Mouse (Mus musculus): ENCODE measurements at regions not wholly inside any gene's neighbourhood (a gene's known extent, or its start where the extent isn't known, plus 50 kb on each side); places are given as distances from the start of the nearest gene placed in this dataset.

DNA sequence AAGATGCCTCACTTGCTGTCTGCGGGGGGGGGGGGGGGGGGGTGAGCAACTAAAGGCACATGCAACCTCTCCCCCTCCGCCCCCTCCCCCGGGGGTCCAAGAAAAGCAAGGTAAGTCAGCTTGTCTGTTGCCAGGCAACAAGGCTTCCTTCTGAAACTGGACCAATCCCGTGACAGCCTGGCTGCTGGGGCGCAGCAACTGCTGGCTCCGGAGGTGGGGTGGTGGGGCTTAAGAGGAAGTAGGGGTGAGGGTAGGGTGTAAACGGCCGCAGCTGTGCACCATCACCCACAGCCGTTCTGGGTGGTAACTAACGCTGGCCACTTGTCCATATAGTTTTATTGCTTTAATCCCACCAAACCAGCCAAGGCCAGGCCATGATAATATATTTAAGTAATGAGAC is 92.2 kb upstream of the Rbm19 start:
- DNase-seq (ENCODE audit: low spot score in 2 of 2): peak in 1 of 2 experiments; percentile 5

DNA sequence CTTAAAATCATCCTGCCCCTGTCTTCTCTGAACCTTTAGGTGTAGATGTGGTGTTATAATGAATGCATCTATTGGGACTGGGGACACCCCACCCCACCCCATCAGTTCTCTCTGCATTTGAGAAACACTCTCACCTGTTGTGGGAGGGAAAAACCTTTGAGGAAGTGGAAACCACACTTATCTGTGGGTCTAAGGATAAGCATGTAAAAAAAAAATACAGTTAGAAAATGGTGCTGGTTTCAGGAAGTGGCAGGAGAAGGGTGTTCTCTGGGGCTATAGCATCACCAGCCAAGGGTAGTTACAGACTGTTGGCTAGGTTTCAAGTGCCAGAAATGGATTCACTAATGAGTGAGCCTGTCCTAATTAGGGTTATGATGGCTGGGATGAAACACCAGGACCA is 91.1 kb upstream of the Rbm19 start:
- no peak for DNase-seq (ENCODE audit: low spot score in 2 of 2)

DNA sequence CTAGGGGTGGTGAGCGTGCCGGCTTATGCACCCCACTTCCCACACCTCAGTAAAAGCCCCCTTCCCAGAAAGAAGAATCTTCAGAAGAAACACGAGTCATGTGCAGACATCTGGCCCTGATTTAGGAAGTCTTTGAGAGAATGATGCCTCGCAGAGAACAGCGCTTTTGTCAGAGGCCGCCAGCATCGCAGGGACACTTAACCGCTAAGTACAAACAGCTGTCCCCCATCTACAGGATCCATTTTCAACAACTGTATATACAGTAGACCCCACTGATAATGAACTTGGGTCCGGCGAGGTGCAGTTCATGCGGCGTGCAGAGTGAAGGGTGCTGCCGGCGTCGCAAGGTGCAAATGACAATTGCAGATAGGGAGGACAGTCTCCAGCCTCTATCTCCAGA is 85.4 kb upstream of the Rbm19 start:
- DNase-seq (ENCODE audit: low spot score in 2 of 2): no peak

DNA sequence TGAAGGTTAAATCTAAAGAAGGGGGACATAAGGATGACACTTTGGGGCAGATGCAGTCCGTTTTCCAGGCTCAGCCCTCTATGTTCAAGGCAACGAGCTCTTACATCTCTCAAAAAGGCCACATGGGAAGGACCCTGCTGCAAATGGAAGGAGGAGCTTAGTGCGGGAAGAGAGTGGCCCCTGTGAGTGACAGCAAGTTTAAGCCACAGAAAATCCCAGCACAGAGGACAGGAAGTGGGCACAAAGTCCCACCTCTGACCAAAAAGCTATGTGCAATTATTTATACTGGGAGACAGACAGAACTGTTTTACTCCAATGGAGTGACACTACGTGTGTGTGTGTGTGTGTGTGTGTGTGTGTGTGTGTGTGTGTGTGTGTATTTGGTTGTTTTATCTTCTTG is 84.7 kb upstream of the Rbm19 start:
- DNase-seq (ENCODE audit: low spot score in 2 of 2): no peak

DNA sequence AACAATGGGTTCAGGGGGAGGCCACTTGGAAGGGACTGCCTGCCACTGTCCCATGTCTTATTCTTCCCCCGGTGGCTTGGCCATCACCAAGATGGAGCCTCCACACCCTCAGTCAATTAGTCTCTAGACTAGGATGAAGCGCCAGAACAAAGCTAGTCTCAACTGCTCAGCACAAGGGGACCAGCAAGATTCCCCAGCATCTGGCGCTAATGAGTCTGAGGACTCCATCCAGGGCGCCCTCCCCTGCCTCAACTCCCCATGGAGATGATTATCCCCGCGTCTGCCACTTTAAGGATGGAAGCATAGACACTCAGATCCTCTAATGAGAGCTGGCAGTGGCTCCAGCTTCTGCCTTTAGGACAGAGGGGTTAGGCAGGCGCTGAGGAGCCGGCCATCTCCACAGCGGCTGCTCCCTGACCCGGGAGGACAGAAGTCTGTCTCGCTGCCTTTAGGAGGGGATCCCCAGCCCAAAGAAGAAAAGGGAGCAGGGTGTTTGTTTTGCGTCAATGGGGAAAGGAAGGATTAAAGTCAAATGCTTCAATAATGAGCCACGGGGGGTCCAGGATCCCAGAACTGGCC is 81.7 kb upstream of the Rbm19 start:
- no peak for DNase-seq (ENCODE audit: low spot score in 2 of 2)

DNA sequence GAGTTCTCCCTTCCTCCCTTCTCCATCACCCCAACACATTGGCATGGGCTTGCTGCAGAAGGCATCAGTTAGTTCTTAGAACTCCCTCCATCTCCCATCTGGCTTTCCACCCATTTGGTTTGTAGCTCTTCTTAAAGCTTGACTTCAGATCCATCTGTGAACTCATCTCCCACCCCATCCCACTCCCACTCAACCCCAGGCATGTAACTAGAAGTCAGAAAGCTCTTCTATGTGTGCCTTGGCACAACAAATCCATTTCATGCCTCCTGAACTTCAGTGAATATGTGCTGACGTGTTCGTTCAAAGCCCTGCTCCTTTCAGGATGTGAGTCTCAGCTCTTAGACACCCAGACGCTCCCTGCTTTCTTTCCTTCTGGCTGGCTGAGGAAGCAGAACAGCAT is 81.0 kb upstream of the Rbm19 start:
- DNase-seq (ENCODE audit: low spot score in 2 of 2): peak in 1 of 2 experiments; percentile 49

DNA sequence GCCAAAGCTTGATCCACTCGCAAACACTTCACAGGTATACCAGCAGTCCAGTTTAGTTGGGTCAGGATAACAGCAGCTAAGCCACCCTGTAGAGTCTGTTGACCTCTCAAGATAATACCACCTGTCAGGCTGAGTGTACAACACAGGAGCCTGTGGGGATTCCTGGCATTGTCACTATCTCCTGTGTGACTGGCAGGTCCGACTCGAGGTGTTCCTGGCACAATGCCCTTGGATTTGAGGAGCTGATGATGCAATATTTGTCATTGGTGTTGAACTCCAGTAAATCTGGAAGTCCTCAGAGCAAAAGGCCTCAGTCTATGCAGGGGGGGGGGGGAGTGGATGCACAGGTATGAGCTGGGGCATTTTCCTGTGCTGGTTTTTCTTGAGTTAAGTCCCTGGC is 78.5 kb upstream of the Rbm19 start:
- DNase-seq (ENCODE audit: low spot score in 2 of 2): no peak

DNA sequence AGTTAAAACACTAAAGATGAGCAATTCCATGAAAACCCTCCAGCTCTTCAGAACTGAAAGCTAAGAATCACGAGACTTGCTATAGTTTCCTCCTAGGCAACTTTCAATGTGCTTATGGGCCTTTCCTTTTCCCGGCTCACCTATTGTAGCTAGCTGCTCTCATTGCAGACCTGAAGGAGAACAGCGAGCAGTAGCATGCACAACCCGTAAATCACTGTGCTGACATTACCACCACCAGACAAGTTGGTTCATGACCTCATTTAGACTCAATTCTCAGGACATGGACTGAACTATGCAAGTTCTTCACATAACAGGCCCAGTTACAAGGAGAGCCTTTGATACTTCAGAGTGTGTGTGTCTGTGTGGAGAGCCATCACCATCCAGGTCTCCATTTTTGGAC is 72.5 kb upstream of the Rbm19 start:
- no peak for DNase-seq (ENCODE audit: low spot score in 2 of 2)

DNA sequence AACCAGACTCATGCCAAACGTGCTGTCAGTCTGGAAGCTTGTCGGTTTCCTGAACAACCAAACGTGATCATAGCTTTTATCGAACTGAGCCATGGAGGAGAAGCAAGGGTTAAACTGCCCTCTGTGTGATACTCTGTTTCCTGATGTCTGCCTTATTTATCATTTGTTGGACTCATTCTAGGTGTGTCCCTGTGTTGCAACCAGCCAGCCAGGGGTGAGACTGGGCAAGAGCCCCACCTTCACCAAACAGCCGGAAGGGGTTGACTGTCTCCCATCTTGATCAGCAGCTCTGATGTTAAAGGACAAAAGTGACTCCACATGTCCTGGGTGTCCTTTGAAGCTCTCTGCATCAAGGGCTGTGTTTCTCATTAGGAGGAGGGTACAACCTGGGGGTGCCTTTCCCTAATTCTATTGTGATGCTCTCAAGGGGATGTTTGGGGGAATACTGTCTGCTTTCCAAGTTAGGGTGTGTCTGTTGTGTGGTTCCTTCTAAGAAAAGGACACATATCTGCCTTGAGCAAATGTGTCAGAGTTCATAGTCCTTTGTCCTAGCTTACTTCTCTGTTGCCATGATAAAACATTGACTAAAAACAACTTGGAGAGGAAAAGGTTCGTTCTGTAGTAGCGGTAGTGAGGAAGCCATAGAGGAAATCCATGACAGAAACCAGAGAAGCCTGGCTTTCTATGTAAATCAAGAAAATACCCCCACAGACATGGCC is 67.0 kb upstream of the Rbm19 start:
- DNase-seq (ENCODE audit: low spot score in 2 of 2): no peak

DNA sequence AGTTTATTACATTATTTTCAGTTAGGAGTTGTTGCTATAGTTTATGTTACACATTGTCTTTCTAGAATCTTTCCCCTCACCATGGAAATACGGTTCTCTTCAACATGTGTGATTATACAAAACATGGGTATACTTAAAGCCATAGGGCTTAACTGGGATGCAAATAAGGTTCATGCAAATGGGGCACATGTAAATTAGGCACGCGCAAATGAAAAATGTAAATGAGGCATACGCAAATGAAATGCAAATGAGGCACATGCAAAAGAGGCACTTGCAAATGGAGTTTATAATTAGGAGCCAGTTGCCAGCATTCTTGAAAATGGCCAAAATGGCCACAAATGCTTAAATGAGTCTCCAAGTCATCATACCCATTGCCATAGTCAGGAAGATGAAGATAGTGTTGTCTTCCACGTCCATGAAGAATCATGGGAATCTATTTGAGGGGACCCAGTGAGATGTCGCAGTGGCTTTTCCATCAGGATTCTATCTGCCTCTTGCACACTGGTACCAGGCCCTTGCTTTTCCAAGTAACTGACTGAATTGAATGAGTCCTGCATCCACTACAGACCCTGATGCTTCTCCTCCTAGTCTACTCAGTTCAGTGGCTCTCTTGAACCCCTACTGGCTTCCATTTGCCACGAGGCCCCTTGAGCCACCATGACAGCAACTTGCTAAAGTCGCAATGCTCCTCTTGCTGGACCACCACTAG is 65.4 kb upstream of the Rbm19 start:
- no peak for DNase-seq (ENCODE audit: low spot score in 2 of 2)

DNA sequence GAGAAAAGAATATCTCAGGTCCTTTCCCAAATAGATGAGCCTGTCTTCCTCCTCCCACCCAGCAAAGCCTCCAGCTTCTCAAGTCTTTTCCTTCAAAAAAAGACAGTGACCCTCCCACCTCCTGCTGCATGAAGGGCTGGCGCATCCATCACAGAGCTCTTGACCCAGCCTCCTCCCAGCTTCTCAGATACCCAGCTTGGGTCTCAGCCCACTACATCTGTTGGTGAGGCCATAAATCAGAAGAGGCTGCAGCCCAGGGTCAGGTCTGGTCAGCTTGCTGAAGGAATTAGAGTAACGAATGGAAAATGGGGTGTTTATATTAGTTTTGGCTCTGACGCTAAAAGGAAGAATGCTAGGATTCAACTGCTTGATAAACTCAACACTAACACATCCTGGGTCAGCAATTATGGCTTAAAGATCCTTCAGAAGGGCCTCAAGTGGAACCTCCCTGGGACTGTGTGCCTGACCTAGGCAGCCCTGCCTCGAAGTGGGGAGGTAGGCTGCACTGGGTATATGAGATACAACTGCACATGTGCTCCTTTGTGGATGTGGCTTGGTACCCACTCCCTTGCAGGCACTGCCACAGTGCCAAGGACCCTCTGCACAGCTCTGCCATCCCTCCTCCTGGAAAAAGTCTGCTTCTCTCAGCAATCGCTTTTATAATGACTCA is 61.6 kb upstream of the Rbm19 start:
- DNase-seq (ENCODE audit: low spot score in 2 of 2): no peak
